Mouse (Mus musculus): ENCODE results near the gene Siae. TPM values are rescaled to one million over a fixed set of nuclear protein-coding genes. Genes with fewer than 3 reads are reported as not detected.

Gene Siae
- total RNA-seq, 2 experiments from 2014 or later, result 3.5 TPM

- DNase-seq, result no peak
- intact Hi-C loops (cut with DNase I), result loop anchor here (10.0 kb wide), 1 partner anchor 105 kb away; the partner anchor contains the start of gene Robo3
Measured at GRCm38 (mm10) chr9:37540226-37540625, 15.3 kb upstream of the Siae start.

- no peak for DNase-seq
- intact Hi-C loops (cut with DNase I), result loop anchor here (10.0 kb wide), 1 partner anchor 106 kb away; the partner anchor contains the start of gene Robo3
Measured at GRCm38 (mm10) chr9:37540701-37541575, 14.6 kb upstream of the Siae start.

GRCm38 (mm10) chr9:37541851-37542642 lies 13.5 kb upstream of the Siae start:
- intact Hi-C loops (cut with DNase I), result loop anchor here (10.0 kb wide), 1 partner anchor 107 kb away; the partner anchor contains the start of gene Robo3
- no peak for DNase-seq

GRCm38 (mm10) chr9:37543869-37544440 lies 11.5 kb upstream of the Siae start:
- intact Hi-C loops (cut with DNase I), result loop anchor here (2.0 to 10.0 kb wide), 3 partner anchors 73 to 109 kb away; partner anchors contain the start of gene Robo3
- no peak for DNase-seq

GRCm38 (mm10) chr9:37544447-37545165 lies 10.9 kb upstream of the Siae start:
- DNase-seq, result peak in 1 of 2 experiments; percentile 53
- intact Hi-C loops (cut with DNase I), result loop anchor here (2.0 to 10.0 kb wide), 3 partner anchors 72 to 110 kb away; partner anchors contain the start of gene Robo3

- intact Hi-C loops (cut with DNase I), result loop anchor here (2.0 to 10.0 kb wide), 3 partner anchors 72 to 110 kb away; partner anchors contain the start of gene Robo3
- DNase-seq, result no peak
Measured at GRCm38 (mm10) chr9:37545166-37545610, 10.3 kb upstream of the Siae start.

- DNase-seq, result no peak
- intact Hi-C loops (cut with DNase I), result loop anchor here (2.0 to 10.0 kb wide), 3 partner anchors 71 to 111 kb away; partner anchors contain the start of gene Robo3
Measured at GRCm38 (mm10) chr9:37545847-37546452, 9.5 kb upstream of the Siae start.

- no peak for DNase-seq
Measured at GRCm38 (mm10) chr9:37546889-37547288, 8.6 kb upstream of the Siae start.

GRCm38 (mm10) chr9:37550435-37550834 lies 5.1 kb upstream of the Siae start:
- intact Hi-C loops (cut with DNase I), result no loop called here
- DNase-seq, result no peak

More at GRCm38 (mm10) chr9:37546889-37547288, 8.6 kb upstream of the Siae start:
- intact Hi-C loops (cut with DNase I), result loop anchor here (10.0 kb wide), 1 partner anchor 112 kb away; the partner anchor contains the start of gene Robo3

GRCm38 (mm10) chr9:37551751-37552531 lies 3.6 kb upstream of the Siae start:
- DNase-seq, result no peak
- intact Hi-C loops (cut with DNase I), result no loop called here

GRCm38 (mm10) chr9:37552536-37553293 lies 2.8 kb upstream of the Siae start, which contains the start of gene Nrgn:
Gene Nrgn, minus strand, starts transcription at chr9:37552904.
- intact Hi-C loops (cut with DNase I), result no loop called here
- peak; percentile 57 to 70 for DNase-seq

- intact Hi-C loops (cut with DNase I), result no loop called here
- no peak for DNase-seq
Measured at GRCm38 (mm10) chr9:37554279-37554678, 1.2 kb upstream of the Siae start.

- intact Hi-C loops (cut with DNase I), result no loop called here
Measured at GRCm38 (mm10) chr9:37556366-37556765, 868 bp downstream of the Siae start.

GRCm38 (mm10) chr9:37560617-37561016 lies 5.1 kb downstream of the Siae start:
- no peak for DNase-seq

More at GRCm38 (mm10) chr9:37556366-37556765, 868 bp downstream of the Siae start:
- no peak for DNase-seq

GRCm38 (mm10) chr9:37563805-37564204 lies 8.3 kb downstream of the Siae start:
- DNase-seq, result no peak
- intact Hi-C loops (cut with DNase I), result no loop called here

More at GRCm38 (mm10) chr9:37560617-37561016, 5.1 kb downstream of the Siae start:
- intact Hi-C loops (cut with DNase I), result no loop called here

- intact Hi-C loops (cut with DNase I), result no loop called here
- DNase-seq, result no peak
Measured at GRCm38 (mm10) chr9:37567019-37567418, 11.5 kb downstream of the Siae start.

- intact Hi-C loops (cut with DNase I), result no loop called here
- no peak for DNase-seq
Measured at GRCm38 (mm10) chr9:37567454-37567853, 12.0 kb downstream of the Siae start.

Data from gastrocnemius, postnatal 36 days (tissue).